Mouse (Mus musculus): Measurements from ENCODE around the gene Tpx2.

DNA sequence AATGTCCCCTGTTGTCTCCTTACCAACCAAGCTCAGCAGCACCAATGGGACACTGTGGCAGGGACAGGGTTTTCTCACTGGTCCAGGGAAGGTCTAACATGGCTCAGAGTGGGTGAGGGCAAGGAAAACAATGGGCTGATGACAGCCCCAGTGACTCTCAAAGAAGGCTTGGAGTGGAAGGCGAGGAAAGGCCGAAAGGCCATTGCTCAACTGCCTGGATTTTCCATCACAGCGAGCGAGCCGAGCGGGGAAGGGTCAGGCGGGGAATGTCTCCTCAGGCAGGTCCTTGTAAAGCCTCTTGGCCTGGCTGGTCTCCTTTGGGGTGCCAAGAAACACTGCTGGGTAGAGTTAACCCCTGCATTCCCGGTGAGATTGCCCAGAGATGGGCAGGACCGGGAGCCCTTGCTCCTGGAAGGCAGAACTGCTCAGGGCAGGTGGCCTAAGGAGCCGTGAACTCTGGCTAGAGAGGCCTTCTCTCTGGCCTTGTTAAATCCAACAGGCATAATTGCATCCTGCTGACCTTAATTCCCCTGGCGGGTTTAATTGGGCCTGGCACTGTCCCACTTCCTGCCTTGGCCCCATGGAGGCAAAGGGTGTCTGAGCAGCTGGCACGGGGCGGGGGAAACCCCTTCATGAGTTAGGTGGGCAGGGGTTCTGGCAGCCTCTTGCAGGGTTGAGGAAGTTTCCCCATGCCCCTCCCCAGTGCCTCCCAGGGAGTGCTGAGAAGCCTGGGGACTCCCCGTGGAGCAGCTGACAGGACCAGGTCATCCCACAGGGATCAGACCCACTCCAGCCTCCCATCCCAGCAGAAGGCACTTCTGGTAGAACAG, 59.6 kb downstream of the Tpx2 start:
- no peak for TF ChIP-seq CTCF (conservative IDR thresholded peaks at IDR 0.05; ENCODE audit: insufficient read depth, insufficient read length, low read depth, low read length)
- TF ChIP-seq POLR2A (IDR thresholded peaks at IDR 0.05; ENCODE audit: low read depth, low read length): no peak

Measured in kidney, adult 2 months (tissue).